In genomic region chr15:97438235-97438760, GRCm38 (mm10) we compare ENCODE assay signal across 26 mouse cellular contexts.
"Had no signal": no experiment of that assay in that cellular context is flagged by ENCODE, and none has a peak within 500 bp of the region (broad histone marks: within the 10 kb centered on the region; RNA-seq: fewer than 3 reads in every experiment).

No protein-coding gene starts in this region.

- DNase-seq: gastrocnemius, adult 2 months; gastrocnemius, postnatal 10 days; gastrocnemius, postnatal 25 days; heart, adult 18-20 months; heart, postnatal 10 days; heart, postnatal 4 days; kidney, adult 11 months; kidney, adult 2 months; kidney, adult 9 months; kidney, postnatal 14 days; kidney, postnatal 36 days; layer of hippocampus, adult 9-11 months; layer of hippocampus, postnatal 36 days; liver had no signal

- ATAC-seq: hindbrain, embryonic 16.5 days; intestine, embryonic 16.5 days had no signal

- H3K4me1 ChIP-seq: heart, embryonic 10.5 days; heart, embryonic 12.5 days; hindbrain, embryonic 10.5 days; hindbrain, embryonic 12.5 days; kidney, embryonic 15.5 days; limb, embryonic 10.5 days; limb, embryonic 12.5 days had no signal

- H3K4me3 ChIP-seq: gastrocnemius, adult 2 months; heart, embryonic 10.5 days; heart, embryonic 12.5 days; hindbrain, embryonic 10.5 days; hindbrain, embryonic 12.5 days; kidney, embryonic 15.5 days; limb, embryonic 10.5 days; limb, embryonic 12.5 days had no signal

- H3K27me3 ChIP-seq: heart, embryonic 12.5 days; hindbrain, embryonic 12.5 days; kidney, embryonic 15.5 days; limb, embryonic 12.5 days had no signal

- H3K4me2 ChIP-seq: heart, embryonic 12.5 days; hindbrain, embryonic 12.5 days; hindbrain, embryonic 14.5 days; kidney, embryonic 15.5 days; limb, embryonic 12.5 days; liver, embryonic 11.5 days had no signal

- H3K9me3 ChIP-seq: heart, embryonic 10.5 days; heart, embryonic 12.5 days; hindbrain, embryonic 10.5 days; hindbrain, embryonic 12.5 days; limb, embryonic 10.5 days; limb, embryonic 12.5 days had no signal

- H3K36me3 ChIP-seq: heart, embryonic 10.5 days; heart, embryonic 12.5 days; hindbrain, embryonic 10.5 days; hindbrain, embryonic 12.5 days; kidney, embryonic 15.5 days; limb, embryonic 10.5 days; limb, embryonic 12.5 days had no signal

- H3K9ac ChIP-seq: heart, embryonic 12.5 days; hindbrain, embryonic 12.5 days; hindbrain, embryonic 14.5 days; kidney, embryonic 15.5 days; limb, embryonic 12.5 days had no signal

- H3K27ac ChIP-seq: gastrocnemius, adult 2 months; heart, embryonic 10.5 days; hindbrain, embryonic 10.5 days; hindbrain, embryonic 12.5 days; hindbrain, embryonic 14.5 days; kidney, embryonic 15.5 days; kidney, postnatal 0 days; limb, embryonic 10.5 days; limb, embryonic 12.5 days had no signal
